Mouse (Mus musculus): Measurements from ENCODE around the gene Tnxb. TPM values are rescaled to one million over a fixed set of nuclear protein-coding genes. Genes with fewer than 3 reads are reported as not detected.

Tnxb gene
- 1.9 and 4.2 TPM in 2 replicates for polyA plus RNA-seq (2015; fragmentation: Nextera tagmentation; extraction: Ambion mirVana)

DNA sequence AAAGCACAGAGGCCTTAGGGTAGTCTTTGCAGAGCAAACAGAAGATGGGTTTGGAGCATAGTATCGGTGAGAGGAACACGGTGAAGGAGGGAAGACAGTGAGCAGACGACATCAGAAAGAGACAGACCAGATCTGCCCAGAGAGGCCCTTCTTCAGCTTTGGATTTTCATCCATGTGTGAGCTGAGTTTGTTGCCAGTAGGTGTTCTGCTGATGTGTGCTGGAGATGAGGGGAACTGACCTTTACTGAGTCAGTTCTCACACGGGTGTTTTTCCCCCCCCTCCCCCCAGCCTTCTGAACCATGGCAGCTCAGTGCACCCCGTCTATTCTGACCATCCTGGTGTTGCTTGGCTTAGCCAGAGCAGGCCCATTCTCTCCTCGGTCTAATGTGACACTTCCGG, at the start of gene Tnxb:
TSS of gene Tnxb (plus strand) at position 301 of the 400 bp plus-strand sequence.
- Histone ChIP-seq H3K27ac (no peak within 1 kb of the TSS), H3K4me3 (peak within 1 kb of the TSS; percentile 35), H3K4me2 (peak within 1 kb of the TSS; percentile 54), H3K27me3 (peaks cover 61% of the 10 kb centered on the region), H3K4me1 (peaks cover 15% of the 10 kb centered on the region), H3K9me3 (0 out of 2 replicates have a peak, but pooled peaks cover 3% of the 10 kb centered on the region), H3K36me3 (no peaks in the 10 kb centered on the region), H3K9ac (peak within 1 kb of the TSS; percentile 11; the same call in 1 of the 2 replicates)
- WGBS: 62% methylated on average over 7 of the region's 7 CpGs
- ATAC-seq (ENCODE audit: insufficient number of reproducible peaks, low FRiP score, low TSS enrichment, low read depth): no peak

DNA sequence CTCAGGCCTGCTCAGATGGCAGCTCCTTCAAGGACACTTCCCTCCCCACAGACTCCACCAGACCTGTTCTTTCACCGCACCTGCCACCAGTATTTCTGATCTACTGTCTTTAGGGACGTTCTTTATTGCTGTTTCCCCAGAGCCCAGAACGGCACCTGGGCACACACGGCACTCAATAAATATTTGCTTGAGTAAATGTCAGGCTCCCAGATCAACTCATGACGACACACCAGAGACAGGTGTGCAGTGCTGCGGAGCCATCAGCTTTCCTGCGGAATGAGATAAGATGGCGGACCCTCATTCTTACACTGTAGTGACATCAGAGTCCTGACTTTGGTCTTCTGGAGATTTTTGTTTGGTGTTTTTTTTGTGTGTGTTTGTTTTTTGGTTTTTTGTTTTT, 49.3 kb upstream of the Tnxb start:
- 87% methylated on average over 8 of the region's 8 CpGs for WGBS

DNA sequence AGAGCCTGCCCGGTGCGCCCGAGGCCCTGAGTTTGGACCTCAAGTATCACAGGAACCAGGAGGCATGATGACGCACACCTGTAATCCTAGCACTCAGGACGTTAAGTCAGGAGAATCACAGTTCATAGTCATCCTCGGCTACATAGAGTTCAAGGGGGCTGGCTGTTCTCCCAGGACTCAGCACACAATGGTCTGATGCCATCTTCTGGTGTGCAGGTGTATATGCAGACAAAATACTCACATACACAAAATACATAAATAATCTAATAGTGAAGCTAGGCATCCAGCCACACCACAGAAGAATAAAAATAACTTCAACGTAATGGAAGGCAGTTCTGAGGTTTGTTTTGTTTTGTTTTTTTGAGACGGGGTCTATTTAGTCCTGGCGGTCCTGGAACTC, 47.2 kb upstream of the Tnxb start:
- no peak overlapping the region for H3K9ac ChIP-seq
- H3K4me3 ChIP-seq: no peak overlapping the region
- H3K4me2 ChIP-seq: no peak overlapping the region
- H3K36me3 ChIP-seq: peaks cover 65% of the 10 kb centered on the region
- no peak for ATAC-seq (ENCODE audit: insufficient number of reproducible peaks, low FRiP score, low TSS enrichment, low read depth)
- 82% methylated on average over 9 of the region's 9 CpGs for WGBS
- H3K27ac ChIP-seq: no peak overlapping the region
- H3K27me3 ChIP-seq: no peaks in the 10 kb centered on the region
- H3K4me1 ChIP-seq: peaks cover 14% of the 10 kb centered on the region
- H3K9me3 ChIP-seq: no peaks in the 10 kb centered on the region

More for the DNA sequence above, 49.3 kb upstream of the Tnxb start:
- Histone ChIP-seq H3K4me1 (peaks cover 2% of the 10 kb centered on the region; the same call in 1 of the 2 replicates), H3K4me3 (no peak overlapping the region), H3K9me3 (no peaks in the 10 kb centered on the region), H3K27me3 (no peaks in the 10 kb centered on the region), H3K4me2 (no peak overlapping the region), H3K36me3 (peaks cover 79% of the 10 kb centered on the region), H3K9ac (no peak overlapping the region), H3K27ac (no peak overlapping the region)
- no peak for ATAC-seq (ENCODE audit: insufficient number of reproducible peaks, low FRiP score, low TSS enrichment, low read depth)

DNA sequence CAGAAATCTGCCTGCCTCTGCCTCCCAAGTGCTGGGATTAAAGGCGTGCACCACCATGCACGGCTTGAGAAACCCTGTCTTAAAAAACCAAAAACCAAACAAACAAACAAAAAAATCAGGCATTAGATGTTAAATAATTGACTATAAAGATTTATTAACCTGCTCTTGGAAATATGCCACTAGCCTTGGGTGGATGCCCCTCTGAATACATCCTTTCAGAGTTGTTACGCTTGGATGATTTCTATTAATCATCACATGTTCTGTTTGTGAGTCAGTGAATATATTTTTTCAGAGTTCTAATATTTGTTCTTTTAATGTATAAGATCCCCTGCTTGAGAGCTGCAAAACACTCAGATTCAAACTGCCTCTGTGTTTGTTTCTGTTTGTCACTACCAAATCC, 45.4 kb upstream of the Tnxb start:
- Histone ChIP-seq H3K27ac (no peak overlapping the region), H3K27me3 (peaks cover 6% of the 10 kb centered on the region), H3K4me2 (no peak overlapping the region), H3K9ac (no peak overlapping the region), H3K36me3 (peaks cover 51% of the 10 kb centered on the region), H3K9me3 (no peaks in the 10 kb centered on the region), H3K4me1 (peaks cover 32% of the 10 kb centered on the region), H3K4me3 (no peak overlapping the region)
- no peak for ATAC-seq (ENCODE audit: insufficient number of reproducible peaks, low FRiP score, low TSS enrichment, low read depth)
- WGBS: 89% methylated on average over 3 of the region's 3 CpGs

DNA sequence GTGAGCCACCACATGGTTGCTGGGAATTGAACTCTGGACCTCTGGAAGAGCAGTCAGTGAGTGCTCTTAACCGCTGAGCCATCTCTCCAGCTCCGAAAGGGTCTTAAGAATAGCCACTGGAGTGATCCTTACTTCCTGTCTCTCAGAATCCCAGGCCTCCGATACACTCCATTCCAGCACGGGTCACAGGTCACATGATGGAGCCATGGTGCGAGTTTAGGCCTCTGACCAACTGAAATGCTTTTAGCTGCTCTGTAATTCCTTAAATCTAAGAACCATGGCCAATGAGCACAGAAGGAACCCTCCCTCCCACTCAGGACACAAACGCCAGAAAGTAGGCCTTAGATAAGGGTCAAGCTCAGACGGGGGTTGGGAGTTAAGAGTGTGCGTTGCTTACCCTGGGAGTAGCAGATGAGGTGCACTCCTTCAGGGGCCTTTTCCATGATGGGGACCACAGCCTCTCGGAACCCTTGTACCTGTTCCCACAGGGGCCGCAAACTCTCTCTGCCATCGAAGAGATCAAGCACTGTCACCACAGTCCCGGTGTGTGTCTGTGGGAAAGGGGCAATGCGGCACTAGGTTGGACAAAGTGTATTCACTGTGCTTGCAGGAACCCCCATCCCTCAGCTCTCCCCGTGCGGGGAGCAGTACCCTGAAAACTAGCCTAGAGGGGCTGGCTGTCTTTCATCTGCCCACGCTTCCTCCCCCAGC, 44.1 kb upstream of the Tnxb start:
- WGBS: 49% methylated on average over 16 of the region's 16 CpGs
- Histone ChIP-seq H3K36me3 (peaks cover 38% of the 10 kb centered on the region), H3K9me3 (no peaks in the 10 kb centered on the region), H3K4me3 (peak overlapping the region; percentile 78), H3K27ac (peak overlapping the region; percentile 96), H3K4me2 (peak overlapping the region; percentile 90), H3K27me3 (peaks cover 19% of the 10 kb centered on the region), H3K4me1 (peaks cover 44% of the 10 kb centered on the region), H3K9ac (peak overlapping the region; percentile 75)
- ATAC-seq (ENCODE audit: insufficient number of reproducible peaks, low FRiP score, low TSS enrichment, low read depth): no peak

DNA sequence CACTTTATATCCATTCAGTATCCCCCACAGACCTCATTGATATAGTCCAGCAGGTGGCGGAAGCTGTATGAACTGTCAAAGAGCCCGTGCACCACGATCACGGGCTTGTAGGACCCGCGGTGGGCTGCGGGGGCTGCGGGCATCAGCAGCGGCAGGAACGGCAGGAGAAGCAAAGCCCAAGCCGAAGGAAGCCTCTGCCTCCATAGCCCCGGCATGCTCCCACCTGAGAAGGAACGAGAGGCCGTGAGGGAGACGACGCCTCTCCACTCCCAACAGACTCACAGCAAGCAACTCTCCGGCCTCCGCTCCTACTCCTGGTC, 43.6 kb upstream of the Tnxb start:
- WGBS: under 1% methylated on average over 18 of the region's 18 CpGs
- peaks cover 33% of the 10 kb centered on the region for H3K36me3 ChIP-seq
- peak overlapping the region; percentile 90 for H3K4me2 ChIP-seq
- peaks cover 24% of the 10 kb centered on the region for H3K27me3 ChIP-seq
- no peaks in the 10 kb centered on the region for H3K9me3 ChIP-seq
- H3K4me3 ChIP-seq: peak overlapping the region; percentile 78
- peaks cover 49% of the 10 kb centered on the region for H3K4me1 ChIP-seq
- ATAC-seq (ENCODE audit: insufficient number of reproducible peaks, low FRiP score, low TSS enrichment, low read depth): no peak
- peak overlapping the region; percentile 96 for H3K27ac ChIP-seq
- peak overlapping the region; percentile 75 for H3K9ac ChIP-seq

DNA sequence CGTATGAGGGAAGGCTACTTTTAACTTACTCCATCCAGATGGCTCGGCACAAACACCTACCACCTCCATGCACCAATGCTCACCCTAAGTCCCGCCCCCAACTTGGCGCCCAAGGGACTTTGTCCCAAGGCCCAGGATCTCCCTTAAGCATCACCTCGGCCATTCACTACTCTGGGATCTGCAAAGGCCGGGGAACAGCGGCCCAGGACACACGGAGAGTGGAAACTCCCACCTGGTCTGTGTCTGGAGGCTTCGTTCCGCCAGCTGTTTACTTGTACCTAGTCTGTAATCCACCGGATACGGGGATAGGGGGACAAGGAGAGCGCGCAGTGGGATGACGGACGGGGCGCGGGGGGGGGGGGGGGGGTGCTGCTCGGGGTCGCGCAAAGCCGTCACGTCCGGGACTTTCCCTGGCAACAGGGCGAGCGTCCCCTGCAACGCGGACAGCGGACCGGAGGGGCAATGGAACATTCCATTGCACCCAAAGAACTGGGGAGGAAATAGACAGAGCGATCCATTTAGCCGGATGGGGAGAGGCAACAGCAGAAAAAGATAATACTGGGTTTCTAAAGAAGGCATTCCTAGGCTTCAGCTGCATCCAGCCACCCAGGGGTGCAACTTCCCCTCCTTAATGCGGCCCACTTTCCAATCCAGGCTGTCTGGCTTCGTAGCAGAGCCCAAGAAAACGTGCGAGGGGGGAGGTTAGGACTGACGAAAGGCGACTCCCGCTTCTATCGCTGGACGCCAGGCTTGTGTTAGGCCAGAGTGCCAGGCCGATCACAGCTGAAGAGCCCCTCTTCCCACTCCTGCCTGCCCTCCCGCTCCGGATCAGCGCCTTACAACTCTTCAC, 43.0 kb upstream of the Tnxb start:
- peaks cover 55% of the 10 kb centered on the region for H3K4me1 ChIP-seq
- H3K27me3 ChIP-seq: peaks cover 25% of the 10 kb centered on the region
- under 1% methylated on average over 43 of the region's 45 CpGs for WGBS
- ATAC-seq (ENCODE audit: insufficient number of reproducible peaks, low FRiP score, low TSS enrichment, low read depth): peak; percentile 77
- H3K4me2 ChIP-seq: peak overlapping the region; percentile 90
- peak overlapping the region; percentile 75 for H3K9ac ChIP-seq
- H3K36me3 ChIP-seq: peaks cover 27% of the 10 kb centered on the region
- peak overlapping the region; percentile 96 for H3K27ac ChIP-seq
- H3K4me3 ChIP-seq: peak overlapping the region; percentile 78
- no peaks in the 10 kb centered on the region for H3K9me3 ChIP-seq

DNA sequence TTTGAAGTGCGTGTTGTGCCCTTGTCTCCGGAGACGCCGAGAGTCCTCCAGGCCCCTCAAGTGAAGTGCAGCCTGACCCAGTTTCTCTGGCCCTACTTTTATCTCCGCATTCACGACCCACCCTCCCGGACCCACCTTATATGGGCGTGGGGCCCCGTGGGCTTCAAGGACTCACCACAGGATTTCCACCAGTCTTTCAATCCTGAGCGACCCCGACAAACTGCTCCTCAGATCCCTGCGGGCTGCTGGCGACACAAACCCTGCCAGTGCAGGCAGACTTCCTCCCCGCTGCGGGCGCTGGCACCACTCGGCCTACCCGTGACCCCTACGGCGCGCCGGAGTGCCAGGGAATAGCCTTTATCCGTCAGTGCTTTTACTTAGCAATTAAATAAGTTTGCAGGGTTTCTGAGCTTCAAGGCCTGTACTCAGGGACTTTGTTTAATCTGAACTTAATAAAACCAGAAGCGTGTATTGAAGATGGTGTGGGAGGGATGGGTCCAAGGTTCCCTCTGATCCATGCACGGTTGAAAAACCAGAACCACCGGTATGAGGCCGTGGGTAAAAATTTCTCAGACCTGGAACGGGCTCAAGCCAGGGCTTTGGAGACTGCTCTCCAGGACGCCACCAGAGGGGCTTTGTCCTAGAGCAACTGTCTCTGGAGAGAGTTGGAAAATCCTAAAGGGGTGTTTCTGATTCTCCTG, 42.2 kb upstream of the Tnxb start, which contains the start of gene Ppt2:
TSS of gene Ppt2 (minus strand) at position 568 of the 701 bp plus-strand sequence.
- peak within 1 kb of the TSS; percentile 96 for H3K27ac ChIP-seq
- H3K4me2 ChIP-seq: peak within 1 kb of the TSS; percentile 90
- no peak for ATAC-seq (ENCODE audit: insufficient number of reproducible peaks, low FRiP score, low TSS enrichment, low read depth)
- H3K9me3 ChIP-seq: no peaks in the 10 kb centered on the region
- peak within 1 kb of the TSS; percentile 65 for H3K9ac ChIP-seq
- H3K4me1 ChIP-seq: peaks cover 61% of the 10 kb centered on the region
- H3K4me3 ChIP-seq: peak within 1 kb of the TSS; percentile 78
- 4% methylated on average over 29 of the region's 29 CpGs for WGBS
- peaks cover 19% of the 10 kb centered on the region for H3K36me3 ChIP-seq
- H3K27me3 ChIP-seq: peaks cover 32% of the 10 kb centered on the region

DNA sequence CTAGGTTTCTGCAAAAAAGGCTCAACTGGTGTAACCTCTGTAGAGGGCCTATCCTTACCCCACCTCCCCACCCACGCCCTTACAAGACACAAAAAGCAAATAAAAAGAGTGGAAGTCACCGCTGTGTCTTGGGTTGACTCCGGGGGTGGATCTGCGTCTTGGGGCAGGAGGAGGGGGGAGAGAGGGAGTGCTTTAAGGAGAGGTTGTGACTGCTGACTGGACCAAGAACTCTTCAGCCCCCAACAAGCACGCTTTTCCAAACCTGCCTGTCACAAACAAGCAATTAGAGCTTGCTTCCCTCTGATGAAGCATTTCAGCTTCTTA, 41.7 kb upstream of the Tnxb start:
- 36% methylated on average over 5 of the region's 5 CpGs for WGBS
- H3K9me3 ChIP-seq: no peaks in the 10 kb centered on the region
- H3K27ac ChIP-seq: peak overlapping the region; percentile 96
- H3K4me3 ChIP-seq: peak overlapping the region; percentile 78
- peaks cover 14% of the 10 kb centered on the region for H3K36me3 ChIP-seq
- H3K9ac ChIP-seq: no peak overlapping the region
- peak overlapping the region; percentile 90 for H3K4me2 ChIP-seq
- peaks cover 61% of the 10 kb centered on the region for H3K4me1 ChIP-seq
- H3K27me3 ChIP-seq: peaks cover 33% of the 10 kb centered on the region
- no peak for ATAC-seq (ENCODE audit: insufficient number of reproducible peaks, low FRiP score, low TSS enrichment, low read depth)

DNA sequence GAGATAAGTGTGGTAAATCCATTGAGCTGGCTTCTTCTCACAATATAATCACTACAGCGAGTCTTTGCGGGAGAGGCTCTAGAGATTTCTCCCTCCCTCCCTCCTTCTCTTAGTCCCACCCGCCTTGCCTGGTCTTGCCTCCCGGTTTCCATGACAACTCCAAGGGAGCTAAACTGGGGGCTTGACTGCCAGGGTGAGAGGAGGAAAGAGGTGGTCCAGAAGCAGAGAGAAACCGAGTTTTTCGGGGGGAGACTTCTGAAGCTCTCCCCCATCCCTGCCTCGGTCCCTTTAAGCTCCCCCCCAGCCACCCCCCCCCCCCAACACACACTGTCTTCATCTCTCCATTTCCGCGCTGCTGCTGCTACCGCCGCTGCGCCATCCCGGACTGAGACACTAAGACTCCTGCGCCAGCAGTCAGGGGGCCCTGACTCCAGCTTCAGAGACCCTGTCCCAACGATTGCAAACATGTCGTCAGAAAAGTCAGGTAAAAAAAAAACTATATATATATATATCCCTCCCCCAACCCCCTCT, 41.0 kb upstream of the Tnxb start, which contains the start of gene Prrt1:
TSS of gene Prrt1 (plus strand) at position 313 of the 531 bp plus-strand sequence.
- Histone ChIP-seq H3K4me3 (peak within 1 kb of the TSS; percentile 78), H3K9me3 (no peaks in the 10 kb centered on the region), H3K27ac (peak within 1 kb of the TSS; percentile 96), H3K4me1 (peaks cover 61% of the 10 kb centered on the region), H3K36me3 (peaks cover 10% of the 10 kb centered on the region), H3K4me2 (peak within 1 kb of the TSS; percentile 90), H3K27me3 (peaks cover 33% of the 10 kb centered on the region), H3K9ac (peak within 1 kb of the TSS; percentile 65; the same call in 1 of the 2 replicates)
- no peak for ATAC-seq (ENCODE audit: insufficient number of reproducible peaks, low FRiP score, low TSS enrichment, low read depth)
- 4% methylated on average over 16 of the region's 16 CpGs for WGBS

DNA sequence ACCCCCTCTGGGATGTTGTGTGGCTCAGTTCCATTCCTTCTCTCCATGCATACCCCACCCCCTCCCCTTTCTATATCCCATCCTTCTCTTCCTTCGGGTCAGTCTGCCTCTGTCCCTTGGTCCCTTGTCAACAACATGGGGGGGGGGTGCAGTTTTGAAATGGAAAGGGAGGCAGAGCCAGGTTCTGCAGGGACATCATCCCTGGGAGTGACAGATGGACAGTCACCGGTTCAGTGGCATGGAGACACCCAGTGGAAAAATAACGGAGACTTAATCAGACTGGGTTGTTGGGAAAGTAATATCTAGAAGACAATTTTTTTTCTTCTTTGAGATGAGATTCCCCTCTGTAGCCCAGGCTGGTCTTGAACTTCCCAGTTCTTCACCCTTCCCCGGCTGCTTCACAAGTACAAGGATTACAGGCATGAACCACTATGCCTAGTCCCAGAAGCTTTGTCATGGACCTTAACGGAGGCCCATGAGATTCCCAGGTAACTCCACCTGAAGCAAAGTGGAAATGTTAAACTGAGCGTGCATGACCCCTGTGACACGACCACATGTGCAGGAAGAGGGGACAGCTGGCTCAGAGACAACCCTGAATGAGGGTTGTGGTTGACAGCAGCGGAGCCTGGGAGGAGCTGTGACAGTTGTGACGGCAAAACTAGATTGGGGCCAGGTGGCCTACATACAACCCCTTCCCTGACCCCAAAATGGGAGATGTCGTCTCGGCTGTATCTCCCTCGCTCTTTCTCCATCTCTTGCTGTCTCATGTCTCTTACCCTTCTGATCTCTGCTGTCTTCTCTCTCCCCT, 40.3 kb upstream of the Tnxb start:
- Histone ChIP-seq H3K9me3 (no peaks in the 10 kb centered on the region), H3K27me3 (peaks cover 33% of the 10 kb centered on the region), H3K4me2 (peak overlapping the region; percentile 90; the same call in 1 of the 2 replicates), H3K4me3 (peak overlapping the region; percentile 78), H3K9ac (no peak overlapping the region), H3K36me3 (peaks cover 8% of the 10 kb centered on the region), H3K27ac (no peak overlapping the region), H3K4me1 (peaks cover 61% of the 10 kb centered on the region)
- 25% methylated on average over 12 of the region's 12 CpGs for WGBS
- ATAC-seq (ENCODE audit: insufficient number of reproducible peaks, low FRiP score, low TSS enrichment, low read depth): no peak
